Mouse (Mus musculus): Measurements from ENCODE around the gene Nav2.

Nav2 gene

GRCm38 (mm10) chr7:49012027-49012426 lies 103.5 kb downstream of the Nav2 start:
- DNase-seq, result no peak

GRCm38 (mm10) chr7:49014480-49014879 lies 106.0 kb downstream of the Nav2 start:
- DNase-seq, result no peak

- DNase-seq, result no peak
Observed at GRCm38 (mm10) chr7:49015297-49015696, 106.8 kb downstream of the Nav2 start.

- no peak for DNase-seq
Observed at GRCm38 (mm10) chr7:49016088-49016487, 107.6 kb downstream of the Nav2 start.

- no peak for DNase-seq
Observed at GRCm38 (mm10) chr7:49017794-49018193, 109.3 kb downstream of the Nav2 start.

GRCm38 (mm10) chr7:49018478-49018914 lies 110.0 kb downstream of the Nav2 start:
- no peak for DNase-seq

- no peak for DNase-seq
Observed at GRCm38 (mm10) chr7:49025026-49025815, 116.7 kb downstream of the Nav2 start.

- DNase-seq, result no peak
Observed at GRCm38 (mm10) chr7:49025991-49026390, 117.5 kb downstream of the Nav2 start.

- DNase-seq, result no peak
Observed at GRCm38 (mm10) chr7:49026466-49026865, 118.0 kb downstream of the Nav2 start.

GRCm38 (mm10) chr7:49029282-49030012 lies 120.9 kb downstream of the Nav2 start:
- DNase-seq, result no peak

- DNase-seq, result no peak
Observed at GRCm38 (mm10) chr7:49032216-49032615, 123.7 kb downstream of the Nav2 start.

- no peak for DNase-seq
Observed at GRCm38 (mm10) chr7:49034253-49034652, 125.7 kb downstream of the Nav2 start.

GRCm38 (mm10) chr7:49040163-49040562 lies 131.6 kb downstream of the Nav2 start:
- DNase-seq, result no peak

- DNase-seq, result no peak
Observed at GRCm38 (mm10) chr7:49041334-49042070, 133.0 kb downstream of the Nav2 start.

GRCm38 (mm10) chr7:49045499-49046346 lies 137.2 kb downstream of the Nav2 start:
- no peak for DNase-seq

GRCm38 (mm10) chr7:49046347-49046989 lies 138.0 kb downstream of the Nav2 start:
- DNase-seq, result no peak

GRCm38 (mm10) chr7:49047336-49047735 lies 138.8 kb downstream of the Nav2 start:
- DNase-seq, result no peak

- no peak for DNase-seq
Observed at GRCm38 (mm10) chr7:49052871-49053618, 144.5 kb downstream of the Nav2 start.

GRCm38 (mm10) chr7:49055273-49055672 lies 146.8 kb downstream of the Nav2 start:
- DNase-seq, result no peak

GRCm38 (mm10) chr7:49058304-49059012 lies 149.9 kb downstream of the Nav2 start:
- no peak for DNase-seq

All from thymus, adult 18-20 months (tissue).